In the genomic region with DNA sequence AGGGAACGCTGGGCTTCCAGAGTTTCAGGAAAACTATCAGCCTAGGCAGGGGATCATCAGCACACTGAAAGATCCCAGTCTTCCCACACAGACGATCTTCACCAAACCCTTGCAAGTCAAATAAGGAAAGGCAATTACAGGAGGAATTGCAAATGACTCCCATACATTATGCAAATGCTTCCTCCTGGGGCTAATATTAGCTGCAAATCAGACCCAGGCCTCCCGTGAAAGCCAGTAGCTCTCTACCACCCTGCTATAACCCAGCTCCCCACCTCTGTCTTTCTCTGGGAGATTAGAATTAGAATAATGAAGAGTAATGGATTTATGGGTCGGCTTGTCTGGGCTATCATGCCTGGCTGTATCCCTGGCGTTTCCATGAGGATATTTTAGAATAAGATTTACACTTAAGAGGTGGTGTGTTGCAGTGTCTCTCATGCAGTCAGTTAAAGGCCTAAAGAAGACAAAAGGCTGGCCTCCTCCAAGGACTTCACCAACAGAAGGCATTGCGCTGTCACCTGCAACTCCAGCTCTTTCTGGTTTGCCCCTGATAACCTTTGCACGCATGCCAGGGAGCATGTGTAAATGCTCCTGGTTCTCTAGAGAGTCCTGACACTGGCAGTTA, we compare ENCODE assay signal across 23 mouse cellular contexts. TPM values are rescaled to one million over a fixed set of nuclear protein-coding genes. Genes with fewer than 3 reads are reported as not detected.
DNase-seq lines count a peak whose midpoint lies in the region; ATAC-seq and TF ChIP-seq lines count a peak whose summit lies in the region.
"Had no signal": no experiment of that assay in that cellular context is flagged by ENCODE, and none has a peak within 500 bp of the region (broad histone marks: within the 10 kb centered on the region; RNA-seq: fewer than 3 reads in every experiment).

No protein-coding gene starts in this region.

- DNase-seq in midbrain, embryonic 11.5 days (ENCODE audit: low spot score, missing footprints), result no peak
- DNase-seq in brain, embryonic 14.5 days (ENCODE audit: low read depth), result peak; percentile 72
- DNase-seq in layer of hippocampus, postnatal 10 days (ENCODE audit: low spot score in 2 of 2), result no peak
- DNase-seq: cerebellum, adult 11-12 months; cerebellum, postnatal 36 days; gastrocnemius, adult 2 months; heart, adult 18-20 months; layer of hippocampus, adult 9-11 months; lung, adult 18-20 months; thymus, adult 18-20 months had no signal

- no peak overlapping the region for H3K4me2 ChIP-seq in midbrain, embryonic 13.5 days (replicated peaks)
- H3K4me2 ChIP-seq in midbrain, embryonic 11.5 days, result no peak overlapping the region
- no peak overlapping the region for H3K4me2 ChIP-seq in hindbrain, embryonic 16.5 days (ENCODE audit: low read length)
- no peak overlapping the region for H3K4me2 ChIP-seq in neural tube, embryonic 14.5 days (ENCODE audit: low read depth, low read length)
- no peak overlapping the region for H3K4me2 ChIP-seq in kidney, embryonic 16.5 days (replicated peaks; ENCODE audit: low read depth, low read length)
- H3K4me2 ChIP-seq: limb, embryonic 15.5 days had no signal

- peak; percentile 45; the same call in 1 of the 2 replicates for ATAC-seq in midbrain, embryonic 13.5 days
- ATAC-seq in midbrain, embryonic 11.5 days (ENCODE audit: low FRiP score), result no peak
- peak; percentile 69 for ATAC-seq in hindbrain, embryonic 16.5 days
- peak; percentile 85 for ATAC-seq in neural tube, embryonic 14.5 days (ENCODE audit: low read depth)
- ATAC-seq in CD4-positive, CD25-positive, alpha-beta regulatory T cell, adult 4 months, result no peak
- ATAC-seq in kidney, embryonic 16.5 days (ENCODE audit: low FRiP score, low TSS enrichment), result no peak
- ATAC-seq: inflammation-experienced regulatory T-cells, adult 6 months had no signal

- peak overlapping the region; percentile 68 for H3K27ac ChIP-seq in midbrain, embryonic 13.5 days
- no peak overlapping the region for H3K27ac ChIP-seq in midbrain, embryonic 11.5 days (ENCODE audit: low read depth, low read length)
- H3K27ac ChIP-seq in hindbrain, embryonic 16.5 days (ENCODE audit: low read depth, low read length), result peak overlapping the region; percentile 57
- peak overlapping the region; percentile 66 for H3K27ac ChIP-seq in neural tube, embryonic 14.5 days (ENCODE audit: low read depth, low read length)
- no peak overlapping the region for H3K27ac ChIP-seq in kidney, embryonic 16.5 days (ENCODE audit: low read length)
- H3K27ac ChIP-seq: gastrocnemius, adult 2 months; limb, embryonic 15.5 days; macrophage had no signal

- TF ChIP-seq POLR2A in brain, embryonic 14.5 days (IDR thresholded peaks at IDR 0.05; ENCODE audit: borderline replicate concordance, extremely low read depth, insufficient read depth, insufficient read length, poor library complexity, severe bottlenecking), result no peak

- no peaks in the 10 kb centered on the region for H3K36me3 ChIP-seq in midbrain, embryonic 13.5 days
- H3K36me3 ChIP-seq in midbrain, embryonic 11.5 days (ENCODE audit: control insufficient read depth, insufficient read depth, low read length), result no peaks in the 10 kb centered on the region
- H3K36me3 ChIP-seq in hindbrain, embryonic 16.5 days (ENCODE audit: control insufficient read depth, insufficient read depth, low read length), result no peaks in the 10 kb centered on the region
- no peaks in the 10 kb centered on the region for H3K36me3 ChIP-seq in neural tube, embryonic 14.5 days (ENCODE audit: control insufficient read depth, insufficient read depth, low read length)
- no peaks in the 10 kb centered on the region for H3K36me3 ChIP-seq in kidney, embryonic 16.5 days (ENCODE audit: insufficient read depth, low read length)
- H3K36me3 ChIP-seq: limb, embryonic 15.5 days had no signal

- H3K4me1 ChIP-seq in midbrain, embryonic 13.5 days (replicated peaks), result peaks cover 11% of the 10 kb centered on the region
- H3K4me1 ChIP-seq in midbrain, embryonic 11.5 days (ENCODE audit: control insufficient read depth, insufficient read depth, low read length), result 0 out of 2 replicates have a peak, but pooled peaks cover 2% of the 10 kb centered on the region
- no peaks in the 10 kb centered on the region; the same call in 1 of the 2 replicates for H3K4me1 ChIP-seq in hindbrain, embryonic 16.5 days (ENCODE audit: control insufficient read depth, insufficient read depth, low read depth, low read length)
- H3K4me1 ChIP-seq in neural tube, embryonic 14.5 days (ENCODE audit: control insufficient read depth, insufficient read depth, low read length), result peaks cover 11% of the 10 kb centered on the region
- no peaks in the 10 kb centered on the region for H3K4me1 ChIP-seq in kidney, embryonic 16.5 days (ENCODE audit: insufficient read depth, low read length)
- H3K4me1 ChIP-seq: limb, embryonic 15.5 days had no signal

- no peaks in the 10 kb centered on the region for H3K27me3 ChIP-seq in midbrain, embryonic 13.5 days
- no peaks in the 10 kb centered on the region for H3K27me3 ChIP-seq in midbrain, embryonic 11.5 days (ENCODE audit: control insufficient read depth, insufficient read depth, low read length)
- no peaks in the 10 kb centered on the region for H3K27me3 ChIP-seq in hindbrain, embryonic 16.5 days (replicated peaks; ENCODE audit: control insufficient read depth, insufficient read depth, low read length)
- H3K27me3 ChIP-seq in neural tube, embryonic 14.5 days (ENCODE audit: control insufficient read depth, insufficient read depth, low read length), result no peaks in the 10 kb centered on the region
- no peaks in the 10 kb centered on the region for H3K27me3 ChIP-seq in kidney, embryonic 16.5 days (ENCODE audit: insufficient read depth, low read length)
- H3K27me3 ChIP-seq: limb, embryonic 15.5 days had no signal

- no peak overlapping the region for H3K9ac ChIP-seq in midbrain, embryonic 13.5 days (replicated peaks)
- no peak overlapping the region for H3K9ac ChIP-seq in midbrain, embryonic 11.5 days (ENCODE audit: low read length)
- no peak overlapping the region for H3K9ac ChIP-seq in hindbrain, embryonic 16.5 days (ENCODE audit: low read depth, low read length)
- no peak overlapping the region for H3K9ac ChIP-seq in neural tube, embryonic 14.5 days (replicated peaks; ENCODE audit: low read depth, low read length)
- H3K9ac ChIP-seq in kidney, embryonic 16.5 days (replicated peaks; ENCODE audit: low read length), result no peak overlapping the region
- H3K9ac ChIP-seq: limb, embryonic 15.5 days had no signal

- no peak for TF ChIP-seq CTCF in brain, embryonic 14.5 days (IDR thresholded peaks at IDR 0.05; ENCODE audit: borderline replicate concordance, extremely low read depth, insufficient read depth, insufficient read length)

- no peak overlapping the region for H3K4me3 ChIP-seq in midbrain, embryonic 13.5 days (replicated peaks)
- no peak overlapping the region for H3K4me3 ChIP-seq in midbrain, embryonic 11.5 days (ENCODE audit: low read depth, low read length)
- no peak overlapping the region for H3K4me3 ChIP-seq in hindbrain, embryonic 16.5 days (ENCODE audit: low read length)
- H3K4me3 ChIP-seq in neural tube, embryonic 14.5 days (ENCODE audit: low read depth, low read length), result no peak overlapping the region
- no peak overlapping the region for H3K4me3 ChIP-seq in kidney, embryonic 16.5 days (ENCODE audit: low read length)
- H3K4me3 ChIP-seq: gastrocnemius, adult 2 months; limb, embryonic 15.5 days had no signal

- no peaks in the 10 kb centered on the region for H3K9me3 ChIP-seq in midbrain, embryonic 13.5 days
- H3K9me3 ChIP-seq in midbrain, embryonic 11.5 days (ENCODE audit: control insufficient read depth, low read length), result no peaks in the 10 kb centered on the region
- H3K9me3 ChIP-seq in hindbrain, embryonic 16.5 days (ENCODE audit: control insufficient read depth, low read length), result no peaks in the 10 kb centered on the region
- no peaks in the 10 kb centered on the region for H3K9me3 ChIP-seq in neural tube, embryonic 14.5 days (ENCODE audit: control insufficient read depth, low read length)
- H3K9me3 ChIP-seq in kidney, embryonic 16.5 days (ENCODE audit: low read length), result no peaks in the 10 kb centered on the region
- H3K9me3 ChIP-seq: limb, embryonic 15.5 days had no signal

- 25% methylated on average over 7 of the region's 7 CpGs for WGBS in midbrain, embryonic 13.5 days
- WGBS in midbrain, embryonic 11.5 days, result 47% methylated on average over 7 of the region's 7 CpGs
- WGBS in hindbrain, embryonic 16.5 days, result 30% methylated on average over 7 of the region's 7 CpGs
- 9% methylated on average over 7 of the region's 7 CpGs for WGBS in neural tube, embryonic 14.5 days
- WGBS in kidney, embryonic 16.5 days, result 28% methylated on average over 7 of the region's 7 CpGs

RNA-seq across cellular contexts. Expression of gene Ffar3, which starts 11.2 kb away (rescaled TPM):
- not detected in 2 replicates for polyA plus RNA-seq in midbrain, embryonic 13.5 days (2015; fragmentation: Nextera tagmentation; extraction: Ambion mirVana)
- not detected in 2 replicates for polyA plus RNA-seq in midbrain, embryonic 11.5 days (2014; fragmentation: Nextera tagmentation; extraction: Ambion mirVana)
- not detected in 2 replicates for polyA plus RNA-seq in brain, embryonic 14.5 days (2012; rRNA removed)
- 0.09 and 0.21 TPM in 2 replicates for polyA plus RNA-seq in hindbrain, embryonic 16.5 days (2015; fragmentation: Nextera tagmentation; extraction: Ambion mirVana)
- polyA plus RNA-seq in neural tube, embryonic 14.5 days (2014; fragmentation: Nextera tagmentation; extraction: Ambion mirVana), result not detected in 2 replicates
- not detected for polyA plus RNA-seq in CD4-positive, CD25-positive, alpha-beta regulatory T cell, adult 4 months (2017; shearing (Covaris generic))
- not detected for total RNA-seq in layer of hippocampus, postnatal 10 days (2021)
- 0.12 and 0.24 TPM in 2 replicates for polyA plus RNA-seq in kidney, embryonic 16.5 days (2015; fragmentation: Nextera tagmentation; extraction: Ambion mirVana)
- total RNA-seq: gastrocnemius, adult 2 months; heart, adult 18-20 months; left cerebral cortex, postnatal 10 days had no signal
- polyA plus RNA-seq: C2C12; embryonic facial prominence, embryonic 11.5 days; heart, postnatal 0 days; kidney, embryonic 14.5 days; limb, embryonic 15.5 days; macrophage had no signal

RNA-seq across cellular contexts. Expression of gene Ffar1, which starts 16.6 kb away (rescaled TPM):
- not detected in 2 replicates for polyA plus RNA-seq in midbrain, embryonic 13.5 days (2015; fragmentation: Nextera tagmentation; extraction: Ambion mirVana)
- polyA plus RNA-seq in midbrain, embryonic 11.5 days (2014; fragmentation: Nextera tagmentation; extraction: Ambion mirVana), result not detected in 2 replicates
- polyA plus RNA-seq in brain, embryonic 14.5 days (2012; rRNA removed), result not detected in 2 replicates
- 0.06 TPM in 1 of 2 replicates, not detected in the other for polyA plus RNA-seq in hindbrain, embryonic 16.5 days (2015; fragmentation: Nextera tagmentation; extraction: Ambion mirVana)
- not detected in 2 replicates for polyA plus RNA-seq in neural tube, embryonic 14.5 days (2014; fragmentation: Nextera tagmentation; extraction: Ambion mirVana)
- under 1 TPM in 1 of 2 experiments, not detected in 1; 0.14 TPM for polyA plus RNA-seq in CD4-positive, CD25-positive, alpha-beta regulatory T cell, adult 4 months (2017; shearing (Covaris generic))
- not detected for total RNA-seq in layer of hippocampus, postnatal 10 days (2021)
- polyA plus RNA-seq in kidney, embryonic 16.5 days (2015; fragmentation: Nextera tagmentation; extraction: Ambion mirVana), result not detected in 2 replicates
- total RNA-seq: gastrocnemius, adult 2 months; left cerebral cortex, postnatal 10 days had no signal
- polyA plus RNA-seq: C2C12; embryonic facial prominence, embryonic 11.5 days; heart, postnatal 0 days; kidney, embryonic 14.5 days; limb, embryonic 15.5 days; macrophage had no signal

RNA-seq across cellular contexts. Expression of gene Ffar2, which starts 21.2 kb away (rescaled TPM):
- 0.17 and 0.50 TPM in 2 replicates for polyA plus RNA-seq in midbrain, embryonic 13.5 days (2015; fragmentation: Nextera tagmentation; extraction: Ambion mirVana)
- not detected in 2 replicates for polyA plus RNA-seq in midbrain, embryonic 11.5 days (2014; fragmentation: Nextera tagmentation; extraction: Ambion mirVana)
- polyA plus RNA-seq in brain, embryonic 14.5 days (2012; rRNA removed), result 0.13 and 0.46 TPM in 2 replicates
- 0.10 and 0.25 TPM in 2 replicates for polyA plus RNA-seq in hindbrain, embryonic 16.5 days (2015; fragmentation: Nextera tagmentation; extraction: Ambion mirVana)
- 0.24 and 0.35 TPM in 2 replicates for polyA plus RNA-seq in neural tube, embryonic 14.5 days (2014; fragmentation: Nextera tagmentation; extraction: Ambion mirVana)
- 1 to 10 TPM in 1 of 2 experiments, under 1 TPM in 1; 0.70 to 1.4 TPM for polyA plus RNA-seq in CD4-positive, CD25-positive, alpha-beta regulatory T cell, adult 4 months (2017; shearing (Covaris generic))
- total RNA-seq in layer of hippocampus, postnatal 10 days (2021), result under 1 TPM in 1 of 2 experiments, not detected in 1; 0.25 TPM
- 0.28 and 0.30 TPM in 2 replicates for polyA plus RNA-seq in kidney, embryonic 16.5 days (2015; fragmentation: Nextera tagmentation; extraction: Ambion mirVana)
- polyA plus RNA-seq: C2C12; embryonic facial prominence, embryonic 11.5 days; kidney, embryonic 14.5 days; limb, embryonic 15.5 days had no signal

RNA-seq across cellular contexts. Expression of gene Cd22, which starts 35.4 kb away (rescaled TPM):
- not detected in 2 replicates for polyA plus RNA-seq in midbrain, embryonic 13.5 days (2015; fragmentation: Nextera tagmentation; extraction: Ambion mirVana)
- polyA plus RNA-seq in midbrain, embryonic 11.5 days (2014; fragmentation: Nextera tagmentation; extraction: Ambion mirVana), result not detected in 2 replicates
- polyA plus RNA-seq in brain, embryonic 14.5 days (2012; rRNA removed), result 0.05 TPM in 1 of 2 replicates, not detected in the other
- polyA plus RNA-seq in hindbrain, embryonic 16.5 days (2015; fragmentation: Nextera tagmentation; extraction: Ambion mirVana), result 0.26 TPM in 1 of 2 replicates, not detected in the other
- polyA plus RNA-seq in neural tube, embryonic 14.5 days (2014; fragmentation: Nextera tagmentation; extraction: Ambion mirVana), result not detected in 2 replicates
- 10 to 100 TPM in 1 of 2 experiments, 1 to 10 TPM in 1; 4.2 to 20.3 TPM for polyA plus RNA-seq in CD4-positive, CD25-positive, alpha-beta regulatory T cell, adult 4 months (2017; shearing (Covaris generic))
- not detected for total RNA-seq in layer of hippocampus, postnatal 10 days (2021)
- 0.19 and 0.29 TPM in 2 replicates for polyA plus RNA-seq in kidney, embryonic 16.5 days (2015; fragmentation: Nextera tagmentation; extraction: Ambion mirVana)
- polyA plus RNA-seq: embryonic facial prominence, embryonic 11.5 days had no signal

RNA-seq across cellular contexts. Expression of gene Krtdap, which starts 57.1 kb away (rescaled TPM):
- not detected in 2 replicates for polyA plus RNA-seq in midbrain, embryonic 13.5 days (2015; fragmentation: Nextera tagmentation; extraction: Ambion mirVana)
- polyA plus RNA-seq in midbrain, embryonic 11.5 days (2014; fragmentation: Nextera tagmentation; extraction: Ambion mirVana), result not detected in 2 replicates
- polyA plus RNA-seq in brain, embryonic 14.5 days (2012; rRNA removed), result 5.6 and 30.7 TPM in 2 replicates
- 0.38 TPM in 1 of 2 replicates, not detected in the other for polyA plus RNA-seq in hindbrain, embryonic 16.5 days (2015; fragmentation: Nextera tagmentation; extraction: Ambion mirVana)
- 0.88 TPM in 1 of 2 replicates, not detected in the other for polyA plus RNA-seq in neural tube, embryonic 14.5 days (2014; fragmentation: Nextera tagmentation; extraction: Ambion mirVana)
- polyA plus RNA-seq in CD4-positive, CD25-positive, alpha-beta regulatory T cell, adult 4 months (2017; shearing (Covaris generic)), result not detected
- total RNA-seq in layer of hippocampus, postnatal 10 days (2021), result not detected
- polyA plus RNA-seq in kidney, embryonic 16.5 days (2015; fragmentation: Nextera tagmentation; extraction: Ambion mirVana), result 1.0 and 1.5 TPM in 2 replicates
- total RNA-seq: heart, adult 18-20 months; left cerebral cortex, postnatal 10 days had no signal
- polyA plus RNA-seq: C2C12; embryonic facial prominence, embryonic 11.5 days; inflammation-experienced regulatory T-cells, adult 6 months; kidney, embryonic 14.5 days; macrophage had no signal

Comparison
In these comparisons a context has a peak if more than half of its experiments do, and no peak if none do; other contexts are left out.
1. ATAC-seq: peak in midbrain, embryonic 13.5 days (single experiment), hindbrain, embryonic 16.5 days (single experiment) and neural tube, embryonic 14.5 days (single experiment); none in midbrain, embryonic 11.5 days (single experiment), CD4-positive, CD25-positive, alpha-beta regulatory T cell, adult 4 months (single experiment) and kidney, embryonic 16.5 days (single experiment).
2. H3K27ac ChIP-seq: peak in midbrain, embryonic 13.5 days (single experiment), hindbrain, embryonic 16.5 days (single experiment) and neural tube, embryonic 14.5 days (single experiment); none in midbrain, embryonic 11.5 days (single experiment) and kidney, embryonic 16.5 days (single experiment).